Mouse (Mus musculus): Measurements from ENCODE around the gene Sec63. TPM values are rescaled to one million over a fixed set of nuclear protein-coding genes. Genes with fewer than 3 reads are reported as not detected.

The Sec63 gene
- polyA plus RNA-seq, 1 experiment from 2014 or later = 26.1 TPM

DNA sequence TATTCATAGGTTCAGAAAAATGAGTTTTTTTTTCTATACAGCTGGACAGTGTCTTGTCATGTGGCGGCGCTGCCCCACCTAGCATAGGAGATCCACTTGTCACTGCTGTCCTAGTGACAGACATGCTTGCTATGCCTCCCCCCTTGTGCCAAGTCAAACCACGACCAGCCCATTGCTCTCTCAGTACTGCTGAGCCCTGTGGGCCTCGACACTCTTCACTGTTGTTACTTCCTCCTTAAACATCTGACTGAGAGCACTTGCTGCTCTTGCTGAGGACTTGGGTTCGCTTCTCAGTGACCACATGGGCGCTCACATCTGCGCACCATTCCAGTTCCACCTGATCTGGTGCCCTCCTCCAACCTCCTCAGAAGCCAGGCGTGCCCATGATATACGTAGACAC is 107.1 kb downstream of the Sec63 start:
- Histone ChIP-seq H3K9ac (no peak overlapping the region), H3K4me1 (peaks cover 32% of the 10 kb centered on the region), H3K4me2 (replicated peaks) (no peak overlapping the region), H3K9me3 (no peaks in the 10 kb centered on the region), H3K27ac (no peak overlapping the region), H3K36me3 (no peaks in the 10 kb centered on the region), H3K27me3 (no peaks in the 10 kb centered on the region), H3K4me3 (no peak overlapping the region)
- no peak for ATAC-seq (ENCODE audit: low FRiP score, low read depth)
- WGBS = 91% methylated on average over 9 of the region's 9 CpGs

DNA sequence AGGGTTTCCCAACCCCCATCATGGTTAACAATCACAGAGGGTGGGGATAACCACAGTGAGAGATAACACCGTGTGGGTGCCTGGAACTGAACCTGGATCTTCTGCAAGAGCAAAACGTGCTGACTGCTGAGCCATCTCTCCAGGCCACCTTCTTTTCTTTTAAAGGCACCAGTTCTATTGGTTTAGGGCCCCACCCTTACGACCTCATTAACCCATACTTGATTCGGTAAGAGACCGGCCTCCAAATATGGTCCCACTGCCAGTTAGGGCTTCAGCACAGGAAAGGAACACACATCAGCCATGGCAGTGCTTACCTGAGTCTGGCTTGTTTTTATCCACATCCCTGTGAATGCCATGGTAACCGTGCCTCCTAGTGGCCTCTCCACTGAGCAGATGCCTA is 108.2 kb downstream of the Sec63 start:
- Histone ChIP-seq H3K4me2 (replicated peaks) (no peak overlapping the region), H3K9me3 (no peaks in the 10 kb centered on the region), H3K4me1 (peaks cover 23% of the 10 kb centered on the region), H3K27ac (no peak overlapping the region), H3K4me3 (no peak overlapping the region), H3K9ac (no peak overlapping the region), H3K27me3 (no peaks in the 10 kb centered on the region), H3K36me3 (no peaks in the 10 kb centered on the region)
- ATAC-seq (ENCODE audit: low FRiP score, low read depth) = no peak
- WGBS = 51% methylated on average over 6 of the region's 6 CpGs

GRCm38 (mm10) chr10:42872269-42873010 is 111.1 kb downstream of the Sec63 start:
- Histone ChIP-seq H3K27ac (peak overlapping the region; percentile 10; the same call in 1 of the 2 replicates), H3K4me3 (no peak overlapping the region), H3K9ac (0 out of 2 replicates have a peak overlapping the region, but pooled peaks have one; percentile 20), H3K36me3 (no peaks in the 10 kb centered on the region), H3K4me2 (replicated peaks) (0 out of 2 replicates have a peak overlapping the region, but pooled peaks have one; percentile 17), H3K4me1 (peaks cover 13% of the 10 kb centered on the region), H3K9me3 (no peaks in the 10 kb centered on the region), H3K27me3 (no peaks in the 10 kb centered on the region)
- ATAC-seq (ENCODE audit: low FRiP score, low read depth) = peak; percentile 72
- 37% methylated on average over 15 of the region's 15 CpGs for WGBS

GRCm38 (mm10) chr10:42873077-42873595 is 111.8 kb downstream of the Sec63 start:
- 67% methylated on average over 7 of the region's 7 CpGs for WGBS
- no peaks in the 10 kb centered on the region for H3K9me3 ChIP-seq
- H3K27ac ChIP-seq = no peak overlapping the region
- ATAC-seq (ENCODE audit: low FRiP score, low read depth) = no peak
- H3K4me2 ChIP-seq (replicated peaks) = no peak overlapping the region
- H3K9ac ChIP-seq = no peak overlapping the region
- no peaks in the 10 kb centered on the region for H3K27me3 ChIP-seq
- peaks cover 13% of the 10 kb centered on the region for H3K4me1 ChIP-seq
- H3K4me3 ChIP-seq = no peak overlapping the region
- no peaks in the 10 kb centered on the region for H3K36me3 ChIP-seq

GRCm38 (mm10) chr10:42876172-42876571 is 114.9 kb downstream of the Sec63 start:
- Histone ChIP-seq H3K4me1 (peaks cover 16% of the 10 kb centered on the region), H3K27ac (no peak overlapping the region), H3K9me3 (no peaks in the 10 kb centered on the region), H3K4me2 (replicated peaks) (no peak overlapping the region), H3K4me3 (no peak overlapping the region), H3K9ac (no peak overlapping the region), H3K36me3 (no peaks in the 10 kb centered on the region), H3K27me3 (no peaks in the 10 kb centered on the region)
- ATAC-seq (ENCODE audit: low FRiP score, low read depth) = no peak
- 77% methylated on average over 5 of the region's 5 CpGs for whole genome bisulfite sequencing

DNA sequence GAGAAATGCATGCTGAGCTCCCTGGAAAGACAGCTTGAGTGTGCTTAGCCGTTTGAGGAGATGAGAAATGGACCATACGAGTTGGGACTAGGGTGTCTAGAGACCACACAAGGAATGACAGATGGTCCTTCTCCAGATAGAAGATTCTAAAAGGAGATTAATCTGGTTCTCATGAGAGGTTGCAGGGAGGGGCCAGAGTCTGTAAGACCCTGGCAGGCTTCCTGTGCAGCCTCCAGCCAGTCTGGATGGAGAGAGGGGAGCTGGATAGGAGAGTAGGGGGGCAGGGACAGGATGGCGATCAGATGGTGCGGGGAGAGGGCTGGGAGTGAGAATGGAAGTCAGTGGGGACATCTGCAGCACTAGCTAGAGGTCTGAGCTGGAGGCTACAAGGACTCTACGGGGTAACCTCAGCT is 118.0 kb downstream of the Sec63 start:
- no peak overlapping the region for H3K27ac ChIP-seq
- no peaks in the 10 kb centered on the region for H3K9me3 ChIP-seq
- no peaks in the 10 kb centered on the region for H3K27me3 ChIP-seq
- no peak overlapping the region for H3K4me2 ChIP-seq (replicated peaks)
- H3K4me3 ChIP-seq = no peak overlapping the region
- 71% methylated on average over 5 of the region's 5 CpGs for WGBS
- H3K9ac ChIP-seq = no peak overlapping the region
- no peaks in the 10 kb centered on the region for H3K36me3 ChIP-seq
- H3K4me1 ChIP-seq = 0 out of 2 replicates have a peak, but pooled peaks cover 3% of the 10 kb centered on the region
- ATAC-seq (ENCODE audit: low FRiP score, low read depth) = no peak

- 78% methylated on average over 5 of the region's 5 CpGs for WGBS
- no peaks in the 10 kb centered on the region for H3K27me3 ChIP-seq
- no peak overlapping the region for H3K4me3 ChIP-seq
- no peak overlapping the region for H3K27ac ChIP-seq
- H3K36me3 ChIP-seq = no peaks in the 10 kb centered on the region
- H3K9ac ChIP-seq = no peak overlapping the region
- no peak for ATAC-seq (ENCODE audit: low FRiP score, low read depth)
- H3K4me2 ChIP-seq (replicated peaks) = no peak overlapping the region
- no peaks in the 10 kb centered on the region for H3K9me3 ChIP-seq
- H3K4me1 ChIP-seq = 0 out of 2 replicates have a peak, but pooled peaks cover 3% of the 10 kb centered on the region
These were observed 118.4 kb downstream of the Sec63 start for GRCm38 (mm10) chr10:42879682-42880081.

Other genes starting within 250 kb of the Sec63 start
- 0.18 TPM in 1 of 2 replicates, not detected in the other for gene Nr2e1, start 177.9 kb upstream of the Sec63 start, polyA plus RNA-seq (2015; fragmentation: Nextera tagmentation; extraction: Ambion mirVana)
- gene Ostm1, start 177.7 kb upstream of the Sec63 start, polyA plus RNA-seq (2015; fragmentation: Nextera tagmentation; extraction: Ambion mirVana) = 7.3 and 7.6 TPM in 2 replicates
- gene Scml4, start 98.9 kb downstream of the Sec63 start, polyA plus RNA-seq (2015; fragmentation: Nextera tagmentation; extraction: Ambion mirVana) = 0.92 and 1.3 TPM in 2 replicates

Data from limb, embryonic 13.5 days (tissue).